Mouse (Mus musculus) stomach, postnatal 0 days (tissue): ENCODE data around the gene Inca1.
A peak's percentile ranks its signal among the peaks of the same experiment; 100 is the strongest.

Source experiments
- CTCF ChIP-seq: IDR thresholded peaks from 2 replicates; pipeline ENCODE4 v1.5.1; 2016; ENCODE audit warnings: antibody characterized with exemption, low read depth, mild to moderate bottlenecking, moderate library complexity
- EP300 ChIP-seq: optimal IDR thresholded peaks from 2 replicates; pipeline ENCODE3; 2016; ENCODE audit warnings: antibody characterized with exemption

DNA sequence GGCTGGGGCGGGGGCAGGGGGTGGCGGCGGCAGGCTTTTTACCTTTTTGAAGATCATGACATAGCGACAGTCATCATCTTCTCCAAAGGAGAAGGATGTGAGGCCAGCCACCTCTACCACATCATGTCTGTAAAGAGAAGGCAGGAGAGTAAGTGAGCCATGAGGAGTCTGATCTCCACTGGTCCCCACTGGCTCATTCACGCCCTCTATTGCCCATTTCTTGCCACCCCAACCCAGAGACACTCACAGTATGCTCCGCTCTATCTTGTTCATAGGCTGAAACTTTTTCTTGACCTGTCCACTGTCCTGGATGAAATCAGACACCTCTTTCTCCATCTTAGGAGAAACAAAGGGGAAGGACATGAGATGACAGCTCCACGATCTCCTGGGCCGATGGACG, 35.2 kb downstream of the Inca1 start:
- TF ChIP-seq CTCF, result peak; percentile 30
- TF ChIP-seq EP300, result no peak
